Mouse (Mus musculus) spleen, postnatal 36 days (tissue): ENCODE results near the gene Gnao1.

Source experiments
- DNase-seq, 2 experiments: peaks; one replicate each; pipeline ENCODE4 v3.0.0; 2022; ENCODE audit warnings: low spot score in 2 of 2, mixed read lengths in 1 of 2

Gene Gnao1

GRCm38 (mm10) chr8:93998961-93999360, 189.2 kb downstream of the Gnao1 start:
- DNase-seq = no peak

- no peak for DNase-seq
Measured at GRCm38 (mm10) chr8:94004139-94004538, 194.4 kb downstream of the Gnao1 start.

DNA sequence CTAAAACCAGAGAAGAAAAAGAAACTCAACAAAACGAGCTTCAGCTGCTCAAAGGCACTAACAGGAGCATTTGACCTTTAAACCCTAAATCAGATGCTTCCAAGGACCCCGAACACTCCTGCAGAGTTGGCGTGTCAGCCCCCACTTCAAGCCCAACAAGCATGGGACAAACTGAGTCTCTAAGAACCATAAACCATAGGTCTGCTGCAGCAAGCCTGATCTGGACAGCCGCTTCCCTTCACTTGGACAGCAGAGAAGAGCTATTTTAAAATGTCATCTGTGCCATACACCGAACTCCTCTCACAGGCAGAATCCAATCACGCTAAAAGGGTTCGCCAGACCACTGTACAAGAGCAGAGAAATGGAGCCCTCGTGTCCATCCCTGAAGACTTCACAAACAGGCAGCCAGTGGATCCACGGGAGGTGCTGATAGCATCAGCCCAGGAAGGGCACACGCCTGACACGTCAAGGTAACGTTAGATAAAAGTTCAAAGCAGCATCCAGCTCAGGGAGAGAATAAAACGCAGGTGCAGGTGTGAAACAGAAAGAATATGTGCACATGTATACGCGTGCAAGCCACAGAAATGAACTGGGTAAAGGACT, 199.6 kb downstream of the Gnao1 start:
- DNase-seq = no peak

GRCm38 (mm10) chr8:94010101-94010705, 200.4 kb downstream of the Gnao1 start:
- DNase-seq = no peak

- peak; percentile 20 to 51 for DNase-seq
Measured at GRCm38 (mm10) chr8:94011076-94012012, 201.6 kb downstream of the Gnao1 start.

DNA sequence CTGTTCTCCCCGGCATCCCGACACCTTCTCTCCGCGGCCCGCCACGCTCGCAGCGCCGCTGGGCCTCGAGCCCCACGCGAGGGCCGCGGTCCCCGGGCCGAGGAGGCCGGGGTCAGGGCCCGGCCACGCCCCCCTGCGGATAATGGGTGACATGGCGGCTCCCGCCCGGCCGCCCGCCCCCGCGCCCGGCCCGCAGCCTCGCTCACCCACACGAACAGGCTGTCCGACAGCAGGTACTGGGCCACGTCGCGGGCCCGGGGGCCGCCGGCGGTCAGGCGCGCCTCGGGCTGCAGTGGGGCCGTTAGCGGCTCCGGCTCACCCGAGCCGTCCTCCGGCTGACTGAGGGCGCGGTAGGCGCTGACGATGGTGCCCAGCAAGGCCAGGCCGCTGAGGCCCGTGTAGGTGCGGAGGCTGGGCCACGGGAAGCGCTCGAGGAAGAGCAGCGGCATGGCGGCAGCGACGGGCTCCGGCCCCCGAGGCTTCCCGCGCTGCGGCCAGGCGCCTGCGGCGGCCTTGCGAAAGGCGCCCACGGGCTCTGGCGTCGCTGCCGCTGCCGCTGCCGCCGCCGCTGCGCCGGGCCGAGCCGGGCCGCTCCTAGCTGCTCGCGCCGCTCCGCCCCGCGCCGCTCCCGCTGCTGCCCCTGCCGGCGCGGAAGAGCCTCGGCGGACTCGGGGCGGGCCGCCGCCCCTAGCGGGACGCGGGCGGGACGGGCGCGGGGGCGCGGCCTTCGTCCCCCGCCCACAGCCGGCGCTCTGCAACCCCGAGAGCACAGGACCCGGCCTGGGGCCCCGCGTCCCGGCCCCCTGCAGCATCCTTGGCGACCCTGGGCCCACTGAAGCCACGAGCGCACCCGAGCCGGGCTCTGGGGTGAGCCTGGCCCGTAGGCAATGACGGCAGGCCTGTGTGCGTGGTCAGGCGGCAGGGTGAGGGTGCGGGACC, 202.5 kb downstream of the Gnao1 start, which contains the start of gene Amfr:
Gene Amfr (minus strand): TSS at position 830 of the 939 bp plus-strand sequence.
- DNase-seq = peak; percentile 66 to 72

GRCm38 (mm10) chr8:94013026-94013612, 203.4 kb downstream of the Gnao1 start:
- no peak for DNase-seq
